Comparison of ENCODE assay signal across 28 mouse cellular contexts in the genomic region with DNA sequence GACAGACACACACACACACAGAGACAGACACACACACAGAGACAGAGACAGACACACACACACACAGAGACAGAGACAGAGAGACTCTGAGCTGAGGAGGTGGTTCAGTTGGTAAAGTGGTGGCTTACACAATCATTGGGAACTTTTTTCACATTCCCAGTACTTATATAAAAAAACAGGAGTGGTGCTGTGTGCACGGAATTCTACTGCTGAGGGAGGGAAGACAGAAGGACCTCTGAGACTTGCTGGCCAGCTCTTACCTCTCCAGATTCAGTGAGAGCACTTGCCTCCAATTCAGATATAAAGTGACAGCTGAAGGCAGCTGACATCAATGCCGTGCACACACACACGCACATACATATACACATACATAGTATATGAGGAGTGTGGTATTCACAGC. TPM values are rescaled to one million over a fixed set of nuclear protein-coding genes. Genes with fewer than 3 reads are reported as not detected.
DNase-seq lines count a peak whose midpoint lies in the region; ATAC-seq and TF ChIP-seq lines count a peak whose summit lies in the region.
"Had no signal": no experiment of that assay in that cellular context is flagged by ENCODE, and none has a peak within 500 bp of the region (broad histone marks: within the 10 kb centered on the region; RNA-seq: fewer than 3 reads in every experiment).

No protein-coding gene starts in this region.

- H3K4me3 ChIP-seq in layer of hippocampus, adult 2 months = no peak overlapping the region
- no peak overlapping the region for H3K4me3 ChIP-seq in lung, embryonic 16.5 days (ENCODE audit: low read length)
- no peak overlapping the region for H3K4me3 ChIP-seq in midbrain, embryonic 11.5 days (ENCODE audit: low read depth, low read length)
- H3K4me3 ChIP-seq in midbrain, embryonic 13.5 days (replicated peaks) = no peak overlapping the region
- H3K4me3 ChIP-seq: forebrain, embryonic 10.5 days; forebrain, embryonic 13.5 days; heart, adult 2 months; heart, embryonic 10.5 days; heart, embryonic 13.5 days had no signal

- WGBS in lung, embryonic 16.5 days = 39% methylated on average over 3 of the region's 3 CpGs
- 90% methylated on average over 3 of the region's 3 CpGs for WGBS in midbrain, embryonic 11.5 days
- WGBS in midbrain, embryonic 13.5 days = 84% methylated on average over 3 of the region's 3 CpGs

- no peak for DNase-seq in layer of hippocampus, adult 2 months (ENCODE audit: low spot score in 2 of 2)
- no peak for DNase-seq in layer of hippocampus, adult 18-20 months (ENCODE audit: low spot score in 2 of 2)
- DNase-seq in lung, adult 18-20 months = no peak
- peak; percentile 21 for DNase-seq in midbrain, embryonic 11.5 days (ENCODE audit: low spot score, missing footprints)
- no peak for DNase-seq in right cerebral cortex, postnatal 4 days
- DNase-seq: adrenal gland, postnatal 10 days; adrenal gland, postnatal 36 days; B cell, adult 2 months; cerebellum, adult 11-12 months; cerebellum, adult 8-10 months; cerebellum, postnatal 36 days; gastrocnemius, postnatal 10 days; gastrocnemius, postnatal 36 days; heart, adult 2 months; heart, postnatal 14 days; heart, postnatal 4 days had no signal

- no peak overlapping the region for H3K9ac ChIP-seq in lung, embryonic 16.5 days (ENCODE audit: low read length)
- H3K9ac ChIP-seq in midbrain, embryonic 11.5 days (ENCODE audit: low read length) = no peak overlapping the region
- H3K9ac ChIP-seq in midbrain, embryonic 13.5 days (replicated peaks) = no peak overlapping the region
- H3K9ac ChIP-seq: forebrain, embryonic 13.5 days; heart, embryonic 13.5 days; hindbrain, embryonic 14.5 days had no signal

- ATAC-seq in lung, embryonic 16.5 days (ENCODE audit: low read depth) = peak; percentile 61
- no peak for ATAC-seq in midbrain, embryonic 11.5 days (ENCODE audit: low FRiP score)
- no peak for ATAC-seq in midbrain, embryonic 13.5 days
- ATAC-seq: forebrain, embryonic 13.5 days; forebrain, embryonic 16.5 days; hindbrain, postnatal 0 days; Patski had no signal

- H3K27ac ChIP-seq in layer of hippocampus, adult 2 months = peak overlapping the region; percentile 89
- peak overlapping the region; percentile 38; the same call in 1 of the 2 replicates for H3K27ac ChIP-seq in lung, embryonic 16.5 days (ENCODE audit: low read length)
- H3K27ac ChIP-seq in midbrain, embryonic 11.5 days (ENCODE audit: low read depth, low read length) = no peak overlapping the region
- H3K27ac ChIP-seq in midbrain, embryonic 13.5 days = no peak overlapping the region
- H3K27ac ChIP-seq: forebrain, embryonic 10.5 days; forebrain, embryonic 13.5 days; heart, adult 2 months; heart, embryonic 10.5 days; heart, embryonic 13.5 days; hindbrain, embryonic 14.5 days; hindbrain, postnatal 0 days had no signal

- no peak for TF ChIP-seq CTCF in layer of hippocampus, adult 2 months (conservative IDR thresholded peaks at IDR 0.05)

- H3K27me3 ChIP-seq in lung, embryonic 16.5 days (ENCODE audit: control insufficient read depth, insufficient read depth, low read depth, low read length) = no peaks in the 10 kb centered on the region
- H3K27me3 ChIP-seq in midbrain, embryonic 11.5 days (ENCODE audit: control insufficient read depth, insufficient read depth, low read length) = no peaks in the 10 kb centered on the region
- no peaks in the 10 kb centered on the region for H3K27me3 ChIP-seq in midbrain, embryonic 13.5 days
- H3K27me3 ChIP-seq: CH12.LX; forebrain, embryonic 13.5 days; heart, embryonic 13.5 days; Patski had no signal

- H3K4me2 ChIP-seq in lung, embryonic 16.5 days (ENCODE audit: low read depth, low read length) = no peak overlapping the region
- H3K4me2 ChIP-seq in midbrain, embryonic 11.5 days = no peak overlapping the region
- no peak overlapping the region for H3K4me2 ChIP-seq in midbrain, embryonic 13.5 days (replicated peaks)
- H3K4me2 ChIP-seq: forebrain, embryonic 13.5 days; heart, embryonic 13.5 days; hindbrain, embryonic 14.5 days had no signal

- H3K9me3 ChIP-seq in lung, embryonic 16.5 days (ENCODE audit: control insufficient read depth, low read length) = no peaks in the 10 kb centered on the region
- no peaks in the 10 kb centered on the region for H3K9me3 ChIP-seq in midbrain, embryonic 11.5 days (ENCODE audit: control insufficient read depth, low read length)
- H3K9me3 ChIP-seq in midbrain, embryonic 13.5 days = no peaks in the 10 kb centered on the region
- H3K9me3 ChIP-seq: forebrain, embryonic 10.5 days; forebrain, embryonic 13.5 days; G1E; heart, embryonic 10.5 days; heart, embryonic 13.5 days had no signal

- H3K36me3 ChIP-seq in lung, embryonic 16.5 days (ENCODE audit: control insufficient read depth, insufficient read depth, low read length) = no peaks in the 10 kb centered on the region
- no peaks in the 10 kb centered on the region for H3K36me3 ChIP-seq in midbrain, embryonic 11.5 days (ENCODE audit: control insufficient read depth, insufficient read depth, low read length)
- no peaks in the 10 kb centered on the region for H3K36me3 ChIP-seq in midbrain, embryonic 13.5 days
- H3K36me3 ChIP-seq: forebrain, embryonic 10.5 days; G1E; heart, embryonic 10.5 days; heart, embryonic 13.5 days had no signal

- peaks cover 22% of the 10 kb centered on the region for H3K4me1 ChIP-seq in lung, embryonic 16.5 days (replicated peaks; ENCODE audit: control insufficient read depth, insufficient read depth, low read length)
- no peaks in the 10 kb centered on the region for H3K4me1 ChIP-seq in midbrain, embryonic 11.5 days (ENCODE audit: control insufficient read depth, insufficient read depth, low read length)
- peaks cover 15% of the 10 kb centered on the region for H3K4me1 ChIP-seq in midbrain, embryonic 13.5 days (replicated peaks)
- H3K4me1 ChIP-seq: forebrain, embryonic 13.5 days had no signal

RNA-seq across cellular contexts. Expression of gene Rhob, which starts 34.1 kb away (rescaled TPM):
- 100 to 1,000 TPM; 359 to 361 TPM for total RNA-seq in layer of hippocampus, adult 2 months (2021)
- total RNA-seq in layer of hippocampus, adult 18-20 months (2021) = 100 to 1,000 TPM; 360 to 385 TPM
- 47.8 and 49.2 TPM in 2 replicates for polyA plus RNA-seq in lung, embryonic 16.5 days (2015; fragmentation: Nextera tagmentation; extraction: Ambion mirVana)
- 58.4 and 59.8 TPM in 2 replicates for polyA plus RNA-seq in midbrain, embryonic 11.5 days (2014; fragmentation: Nextera tagmentation; extraction: Ambion mirVana)
- polyA plus RNA-seq in midbrain, embryonic 13.5 days (2015; fragmentation: Nextera tagmentation; extraction: Ambion mirVana) = 55.1 and 67.8 TPM in 2 replicates

Comparison
In these comparisons a context has a peak if more than half of its experiments do, and no peak if none do; other contexts are left out.
1. H3K27ac ChIP-seq: peak in layer of hippocampus, adult 2 months (single experiment) and lung, embryonic 16.5 days (single experiment); none in midbrain, embryonic 11.5 days (single experiment) and midbrain, embryonic 13.5 days (single experiment).